Mouse (Mus musculus) adrenal gland, postnatal 14 days (tissue): Measurements from ENCODE around the gene Fam178b. TPM values are rescaled to one million over a fixed set of nuclear protein-coding genes. Genes with fewer than 3 reads are reported as not detected.

ENCODE experiments used
- DNase-seq: peaks from one replicate; pipeline ENCODE4 v3.0.0; 2021; ENCODE audit warnings: mixed read lengths
- microRNA-seq, 2 experiments: library from miRNA; unstranded; fragments of <30 nt; microRNA quantifications; one replicate each; pipeline ENCODE4 v1.2.0; 2021
- total RNA-seq: library from RNA; stranded (reverse); gene quantifications from 2 replicates; pipeline ENCODE4 v1.2.3, GENCODE M21; 2021

Gene Fam178b
- total RNA-seq, 1 experiment from 2014 or later: not detected

DNA sequence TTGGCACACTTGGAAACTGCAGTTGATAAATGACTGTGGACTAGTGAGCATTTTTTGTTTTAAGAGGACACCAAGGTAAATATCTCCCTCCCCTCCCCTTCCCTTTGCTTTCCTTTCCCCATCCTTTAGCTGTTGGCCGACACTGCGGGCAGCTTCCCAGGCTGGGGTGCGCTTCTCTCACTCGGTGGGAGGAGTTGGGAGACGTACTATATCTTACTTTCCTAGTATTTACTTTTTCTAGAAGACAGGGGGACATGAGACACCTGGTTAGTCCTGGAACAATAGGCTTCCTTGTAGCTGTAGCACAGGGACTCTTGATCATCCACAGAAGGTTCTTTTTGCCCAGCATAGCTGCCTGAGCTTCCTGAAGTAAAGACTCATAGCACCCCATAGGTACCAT, 158.9 kb downstream of the Fam178b start:
- no peak for DNase-seq

DNA sequence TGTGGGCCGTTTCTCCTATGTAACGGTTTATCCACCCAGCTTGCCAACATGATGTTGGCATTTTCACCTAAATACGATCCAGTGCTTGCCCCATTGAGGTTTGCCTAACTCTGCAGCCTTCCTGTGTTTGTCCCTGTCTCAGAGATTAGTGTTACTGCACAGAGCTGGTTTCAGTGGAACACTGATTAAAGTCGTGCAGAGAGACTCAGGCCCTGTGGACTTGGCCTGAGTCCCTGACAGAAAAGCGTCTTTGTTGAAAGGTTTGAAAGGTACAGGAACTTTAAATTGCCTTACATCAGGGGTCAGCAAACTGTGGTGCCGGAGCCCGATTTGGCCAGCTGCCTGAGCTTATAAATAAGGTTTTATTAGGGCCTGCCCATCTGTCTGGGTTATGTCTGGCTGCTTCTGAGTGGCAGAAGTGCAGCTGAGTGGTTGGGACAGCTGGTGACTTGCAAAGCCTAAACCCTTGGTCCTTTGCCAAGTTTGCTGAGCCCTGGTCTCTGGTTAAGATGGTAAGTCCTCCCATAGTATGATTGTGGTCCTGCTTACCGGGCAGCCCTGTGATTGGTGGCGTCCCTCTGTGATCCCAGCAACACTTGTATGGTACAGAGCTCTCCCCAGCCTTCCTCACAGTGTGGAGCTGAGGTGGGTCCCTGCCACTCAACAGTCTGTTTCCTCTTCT, 159.5 kb downstream of the Fam178b start:
- no peak for DNase-seq

GRCm38 (mm10) chr1:36522210-36522609, 160.8 kb downstream of the Fam178b start:
- no peak for DNase-seq

GRCm38 (mm10) chr1:36519626-36520025, 163.4 kb downstream of the Fam178b start:
- no peak for DNase-seq

GRCm38 (mm10) chr1:36518259-36518658, 164.7 kb downstream of the Fam178b start:
- peak; percentile 18 for DNase-seq

DNA sequence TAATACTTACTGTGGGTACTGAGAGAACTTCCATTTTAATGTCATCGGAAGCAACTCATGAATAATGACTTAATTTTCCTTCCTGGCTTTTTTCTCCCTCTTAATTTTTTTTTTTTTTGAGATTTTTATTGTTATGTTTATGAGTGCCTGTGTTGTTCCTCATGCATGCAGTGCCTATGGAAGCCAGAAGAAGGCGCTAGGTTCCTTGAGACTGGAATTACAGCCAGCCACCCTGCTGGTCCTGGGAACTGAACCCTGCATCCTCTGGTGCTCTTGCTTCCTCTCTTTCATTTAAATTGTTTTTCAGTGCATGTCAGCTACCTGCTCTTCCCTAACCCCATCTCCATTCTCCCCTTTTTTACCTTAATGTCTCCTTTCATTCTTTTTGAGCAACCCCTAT, 169.3 kb downstream of the Fam178b start:
- peak; percentile 56 for DNase-seq

DNA sequence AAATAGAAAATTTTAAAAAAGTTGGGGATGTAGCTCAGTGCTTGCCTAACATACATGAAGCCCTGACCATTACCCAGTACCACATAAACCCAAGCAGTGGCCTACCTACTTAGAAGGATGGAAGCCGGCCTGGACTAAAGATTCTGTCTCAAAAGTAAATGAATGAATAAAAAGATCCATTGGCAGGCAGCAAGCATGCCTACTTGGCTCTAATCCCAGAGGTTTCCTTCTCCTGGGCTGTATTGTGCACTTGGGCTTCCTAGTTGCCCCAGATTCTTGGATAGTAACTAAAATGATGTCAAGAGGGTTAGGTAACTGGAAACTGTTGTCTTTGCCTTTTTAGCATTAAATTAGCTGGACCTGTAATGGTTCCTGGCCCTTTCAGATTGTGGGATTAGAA, 169.7 kb downstream of the Fam178b start:
- DNase-seq: no peak

GRCm38 (mm10) chr1:36512966-36513280, 170.1 kb downstream of the Fam178b start:
- DNase-seq: no peak

Small RNA genes within 50 kb of the gene (microRNA-seq; reads per million reads assigned to microRNA genes)
- 0 to 0.38 reads per million in 2 experiments for gene Gm24133

Other genes with a start within 250 kb of the Fam178b start
- 26.2 and 30.7 TPM in 2 replicates for gene Lman2l, start 237.9 kb downstream of the Fam178b start, total RNA-seq
- 4.2 and 4.6 TPM in 2 replicates for gene Cnnm4, start 211.6 kb downstream of the Fam178b start, total RNA-seq
- 26.3 and 27.5 TPM in 2 replicates for gene Cnnm3, start 171.3 kb downstream of the Fam178b start, total RNA-seq
- 8.9 and 9.7 TPM in 2 replicates for gene Ankrd23, start 146.3 kb downstream of the Fam178b start, total RNA-seq
- gene Gm42417, start 143.8 kb downstream of the Fam178b start, total RNA-seq: 2.1 TPM in 1 of 2 replicates, not detected in the other
- gene Ankrd39, start 135.7 kb downstream of the Fam178b start, total RNA-seq: 11.7 and 15.3 TPM in 2 replicates
- gene Sema4c, start 124.8 kb downstream of the Fam178b start, total RNA-seq: 20.7 and 27.9 TPM in 2 replicates
- 1,730 and 1,808 TPM in 2 replicates for gene Cox5b, start 8.3 kb upstream of the Fam178b start, total RNA-seq
- not detected in 2 replicates for gene 4933424G06Rik, start 27.0 kb upstream of the Fam178b start, total RNA-seq
- gene Actr1b, start 31.2 kb upstream of the Fam178b start, total RNA-seq: 113 and 124 TPM in 2 replicates
- gene Zap70, start 78.6 kb upstream of the Fam178b start, total RNA-seq: 0.56 and 6.7 TPM in 2 replicates